Mouse (Mus musculus) midbrain, embryonic 13.5 days (tissue): ENCODE data around the gene Smg5. TPM values are rescaled to one million over a fixed set of nuclear protein-coding genes. Genes with fewer than 3 reads are reported as not detected.
"Not testable (repeated sequence)": the region's sequence is repeated elsewhere in the genome, so short reads cannot be mapped to it uniquely, and the experiment has no call there.

Experiments used
- ATAC-seq: fragments of 200-750 bp; cut with Nextera tagmentation; 2 replicates; pipeline ENCODE4 v1.8.0; 2017; ENCODE audit warnings: mild to moderate bottlenecking, moderate TSS enrichment, moderate library complexity
- H3K27ac ChIP-seq: fragments of 300-500 bp; sonication (generic); 2 replicates; pipeline ENCODE4 v1.5.1; 2015; ENCODE audit warnings: inconsistent platforms, mild to moderate bottlenecking, moderate library complexity
- H3K27me3 ChIP-seq: fragments of 300-500 bp; sonication (generic); 2 replicates; pipeline ENCODE4 v1.6.1; 2015; ENCODE audit warnings: mild to moderate bottlenecking, inconsistent platforms
- H3K36me3 ChIP-seq: fragments of 300-500 bp; sonication (generic); 2 replicates; pipeline ENCODE4 v1.6.1; 2015; ENCODE audit warnings: mild to moderate bottlenecking, inconsistent platforms
- H3K4me1 ChIP-seq: fragments of 300-500 bp; sonication (generic); replicated peaks from 2 replicates; pipeline ENCODE4 v1.6.1; 2015; ENCODE audit warnings: inconsistent platforms
- H3K4me2 ChIP-seq: fragments of 300-500 bp; sonication (generic); replicated peaks from 2 replicates; pipeline ENCODE4 v1.6.1; 2015; ENCODE audit warnings: moderate library complexity, mild to moderate bottlenecking, inconsistent platforms
- H3K4me3 ChIP-seq: fragments of 300-500 bp; sonication (generic); replicated peaks from 2 replicates; pipeline ENCODE4 v1.5.1; 2015; ENCODE audit warnings: mild to moderate bottlenecking, inconsistent platforms
- H3K9ac ChIP-seq: fragments of 300-500 bp; sonication (generic); replicated peaks from 2 replicates; pipeline ENCODE4 v1.6.1; 2015; ENCODE audit warnings: mild to moderate bottlenecking, inconsistent platforms
- H3K9me3 ChIP-seq: fragments of 300-500 bp; sonication (generic); 2 replicates; pipeline ENCODE4 v1.6.1; 2016; ENCODE audit warnings: mild to moderate bottlenecking, inconsistent platforms
- WGBS: fragments of 180-500 bp; shearing (Covaris S2); methylation state at CpG from one replicate; pipeline ENCODE4 v1.1.7; 2015; 5-methylcytosine and 5-hydroxymethylcytosine counted together
- polyA plus RNA-seq: library from polyadenylated mRNA; unstranded; fragments of >200 nt; fragmentation: Nextera tagmentation; extraction: Ambion mirVana; gene quantifications from 2 replicates; pipeline ENCODE4 v1.2.1, GENCODE M21; 2015

The Smg5 gene
- polyA plus RNA-seq: 70.1 and 78.3 TPM in 2 replicates

- Histone ChIP-seq H3K27me3 (no peaks in the 10 kb centered on the region), H3K36me3 (no peaks in the 10 kb centered on the region), H3K27ac (peak within 1 kb of the TSS; percentile 94), H3K4me3 (peak within 1 kb of the TSS; percentile 73), H3K4me1 (peaks cover 30% of the 10 kb centered on the region), H3K9ac (peak within 1 kb of the TSS; percentile 90), H3K9me3 (no peaks in the 10 kb centered on the region), H3K4me2 (peak within 1 kb of the TSS; percentile 73)
- ATAC-seq: peak; percentile 95
- 1% methylated on average over 51 of the region's 66 CpGs for WGBS
Observed at GRCm38 (mm10) chr3:88336058-88337013, at the start of gene Smg5, which contains the start of gene Tmem79. Gene Smg5, plus strand, starts transcription at chr3:88336260. Gene Tmem79, minus strand, starts transcription at chr3:88336148.

GRCm38 (mm10) chr3:88287110-88287509, 49.0 kb upstream of the Smg5 start, which contains the start of gene Gm38392:
Gene Gm38392, minus strand, starts transcription at chr3:88287210.
- Histone ChIP-seq H3K9me3 (no peaks in the 10 kb centered on the region), H3K9ac (no peak within 1 kb of the TSS), H3K4me2 (no peak within 1 kb of the TSS), H3K27me3 (no peaks in the 10 kb centered on the region), H3K4me1 (no peaks in the 10 kb centered on the region), H3K4me3 (no peak within 1 kb of the TSS), H3K27ac (no peak within 1 kb of the TSS), H3K36me3 (no peaks in the 10 kb centered on the region)
- WGBS: 97% methylated on average over 4 of the region's 4 CpGs
- no peak for ATAC-seq

GRCm38 (mm10) chr3:88288133-88288713, 47.8 kb upstream of the Smg5 start:
- not testable (repeated sequence) for H3K27ac ChIP-seq, H3K9ac ChIP-seq, H3K9me3 ChIP-seq, H3K36me3 ChIP-seq, H3K4me3 ChIP-seq, H3K4me2 ChIP-seq, ATAC-seq, H3K27me3 ChIP-seq, H3K4me1 ChIP-seq
- 81% methylated on average over 9 of the region's 10 CpGs for WGBS

- no peak overlapping the region for H3K9ac ChIP-seq
- no peaks in the 10 kb centered on the region for H3K9me3 ChIP-seq
- no peak overlapping the region for H3K4me3 ChIP-seq
- no peaks in the 10 kb centered on the region for H3K27me3 ChIP-seq
- no peak overlapping the region for H3K27ac ChIP-seq
- peaks cover 7% of the 10 kb centered on the region for H3K4me1 ChIP-seq
- no peaks in the 10 kb centered on the region for H3K36me3 ChIP-seq
- 39% methylated on average over 4 of the region's 4 CpGs for WGBS
- H3K4me2 ChIP-seq: no peak overlapping the region
- ATAC-seq: no peak
Observed at GRCm38 (mm10) chr3:88291970-88292369, 44.1 kb upstream of the Smg5 start.

GRCm38 (mm10) chr3:88295272-88295671, 40.8 kb upstream of the Smg5 start:
- Histone ChIP-seq H3K9ac (peak overlapping the region; percentile 57), H3K36me3 (peaks cover 11% of the 10 kb centered on the region), H3K4me1 (peaks cover 26% of the 10 kb centered on the region), H3K4me2 (peak overlapping the region; percentile 55)
- H3K4me3 ChIP-seq, ATAC-seq, H3K27ac ChIP-seq, H3K27me3 ChIP-seq, H3K9me3 ChIP-seq: not testable (repeated sequence)
- 82% methylated on average over 1 of the region's 1 CpGs for WGBS

GRCm38 (mm10) chr3:88296110-88296560, 39.9 kb upstream of the Smg5 start:
- Histone ChIP-seq H3K4me2 (peak overlapping the region; percentile 55), H3K4me1 (peaks cover 26% of the 10 kb centered on the region), H3K27ac (peak overlapping the region; percentile 82), H3K36me3 (peaks cover 19% of the 10 kb centered on the region), H3K9me3 (no peaks in the 10 kb centered on the region), H3K9ac (peak overlapping the region; percentile 57), H3K27me3 (no peaks in the 10 kb centered on the region), H3K4me3 (peak overlapping the region; percentile 63)
- WGBS: 1% methylated on average over 12 of the region's 12 CpGs
- peak; percentile 37 for ATAC-seq

- Histone ChIP-seq H3K27me3 (no peaks in the 10 kb centered on the region), H3K9ac (peak within 1 kb of the TSS; percentile 85), H3K27ac (peak within 1 kb of the TSS; percentile 93), H3K36me3 (peaks cover 25% of the 10 kb centered on the region), H3K4me2 (peak within 1 kb of the TSS; percentile 93), H3K4me3 (peak within 1 kb of the TSS; percentile 63), H3K4me1 (peaks cover 26% of the 10 kb centered on the region), H3K9me3 (no peaks in the 10 kb centered on the region)
- under 1% methylated on average over 44 of the region's 44 CpGs for WGBS
- ATAC-seq: peak; percentile 100
Observed at GRCm38 (mm10) chr3:88296561-88297318, 39.3 kb upstream of the Smg5 start, which contains the start of the genes Tsacc and Cct3. Gene Tsacc, minus strand, starts transcription at chr3:88296999. Gene Cct3, plus strand, starts transcription at chr3:88297116.

- H3K27ac ChIP-seq: peak overlapping the region; percentile 93
- peak overlapping the region; percentile 63 for H3K4me3 ChIP-seq
- no peak for ATAC-seq
- H3K4me1 ChIP-seq: peaks cover 26% of the 10 kb centered on the region
- no peaks in the 10 kb centered on the region for H3K9me3 ChIP-seq
- H3K9ac ChIP-seq: peak overlapping the region; percentile 85
- H3K4me2 ChIP-seq: peak overlapping the region; percentile 93
- whole genome bisulfite sequencing: under 1% methylated on average over 30 of the region's 30 CpGs
- peaks cover 32% of the 10 kb centered on the region for H3K36me3 ChIP-seq
- no peaks in the 10 kb centered on the region for H3K27me3 ChIP-seq
Observed at GRCm38 (mm10) chr3:88297321-88297851, 38.7 kb upstream of the Smg5 start.

- Histone ChIP-seq H3K4me2 (peak overlapping the region; percentile 93; the same call in 1 of the 2 replicates), H3K27ac (no peak overlapping the region), H3K9me3 (no peaks in the 10 kb centered on the region), H3K4me3 (no peak overlapping the region), H3K27me3 (no peaks in the 10 kb centered on the region), H3K4me1 (peaks cover 26% of the 10 kb centered on the region), H3K9ac (no peak overlapping the region), H3K36me3 (peaks cover 47% of the 10 kb centered on the region)
- ATAC-seq: no peak
- 94% methylated on average over 1 of the region's 1 CpGs for WGBS
Observed at GRCm38 (mm10) chr3:88299172-88299571, 36.9 kb upstream of the Smg5 start.

GRCm38 (mm10) chr3:88324951-88325405, 11.1 kb upstream of the Smg5 start, which contains the start of gene Glmp:
Gene Glmp, plus strand, starts transcription at chr3:88325023.
- Histone ChIP-seq H3K9ac (peak within 1 kb of the TSS; percentile 78), H3K4me1 (peaks cover 18% of the 10 kb centered on the region), H3K36me3 (peaks cover 57% of the 10 kb centered on the region), H3K4me2 (peak within 1 kb of the TSS; percentile 67), H3K9me3 (no peaks in the 10 kb centered on the region), H3K27me3 (no peaks in the 10 kb centered on the region), H3K27ac (no peak within 1 kb of the TSS), H3K4me3 (peak within 1 kb of the TSS; percentile 75)
- 4% methylated on average over 10 of the region's 10 CpGs for WGBS
- peak; percentile 90 for ATAC-seq

GRCm38 (mm10) chr3:88328956-88329355, 7.1 kb upstream of the Smg5 start:
- H3K4me1 ChIP-seq: peaks cover 18% of the 10 kb centered on the region
- WGBS: 85% methylated on average over 5 of the region's 5 CpGs

More at GRCm38 (mm10) chr3:88328956-88329355, 7.1 kb upstream of the Smg5 start:
- ATAC-seq: no peak
- Histone ChIP-seq H3K27me3 (no peaks in the 10 kb centered on the region), H3K9me3 (no peaks in the 10 kb centered on the region), H3K4me2 (no peak overlapping the region), H3K4me3 (no peak overlapping the region), H3K36me3 (peaks cover 23% of the 10 kb centered on the region), H3K27ac (no peak overlapping the region), H3K9ac (no peak overlapping the region)
